Mouse (Mus musculus) lung, embryonic 14.5 days (tissue): ENCODE results near the gene Ltb4r1. TPM values are rescaled to one million over a fixed set of nuclear protein-coding genes. Genes with fewer than 3 reads are reported as not detected.
A peak's percentile ranks its signal among the peaks of the same experiment; 100 is the strongest.

Source experiments
- ATAC-seq: fragments of 200-750 bp; cut with Nextera tagmentation; 2 replicates; pipeline ENCODE4 v1.8.0; 2017; ENCODE audit warnings: mild to moderate bottlenecking, moderate TSS enrichment, moderate library complexity; ENCODE audit not compliant: insufficient read depth
- DNase-seq: peaks from one replicate; pipeline ENCODE4 v3.0.0-alpha.2; 2015
- H3K27ac ChIP-seq: fragments of 300-500 bp; sonication (generic); 2 replicates; pipeline ENCODE4 v1.5.1; 2014; ENCODE audit warnings: low read depth, mild to moderate bottlenecking, moderate library complexity
- H3K27me3 ChIP-seq: fragments of 300-500 bp; sonication (generic); 2 replicates; pipeline ENCODE4 v1.6.1; 2014; ENCODE audit warnings: low read length, control low read depth; ENCODE audit not compliant: insufficient read depth
- H3K36me3 ChIP-seq: fragments of 300-500 bp; sonication (generic); 2 replicates; pipeline ENCODE4 v1.6.1; 2014; ENCODE audit warnings: control low read depth; ENCODE audit not compliant: insufficient read depth
- H3K4me1 ChIP-seq: fragments of 300-500 bp; sonication (generic); 2 replicates; pipeline ENCODE4 v1.6.1; 2014; ENCODE audit warnings: antibody characterized with exemption, control low read depth; ENCODE audit not compliant: insufficient read depth
- H3K4me2 ChIP-seq: fragments of 300-500 bp; sonication (generic); 2 replicates; pipeline ENCODE4 v1.6.1; 2014; ENCODE audit warnings: mild to moderate bottlenecking
- H3K4me3 ChIP-seq: fragments of 300-500 bp; sonication (generic); 2 replicates; pipeline ENCODE4 v1.5.1; 2014; ENCODE audit warnings: low read depth, low read length
- H3K9ac ChIP-seq: fragments of 300-500 bp; sonication (generic); 2 replicates; pipeline ENCODE4 v1.6.1; 2014
- H3K9me3 ChIP-seq: fragments of 300-500 bp; sonication (generic); 2 replicates; pipeline ENCODE4 v1.6.1; 2016; ENCODE audit warnings: low read depth, low read length, control low read depth
- CTCF ChIP-seq: IDR thresholded peaks from 2 replicates; pipeline ENCODE4 v1.5.1; 2016; ENCODE audit warnings: antibody characterized with exemption, low read depth
- WGBS: fragments of 180-500 bp; shearing (Covaris S2); extraction: QIAGEN DNeasy Blood & Tissue Kit; methylation state at CpG from one replicate; pipeline ENCODE4 v1.1.7; 2014; 5-methylcytosine and 5-hydroxymethylcytosine counted together
- polyA plus RNA-seq: library from polyadenylated mRNA; unstranded; fragments of >200 nt; fragmentation: Nextera tagmentation; extraction: Ambion mirVana; gene quantifications from 2 replicates; pipeline ENCODE4 v1.2.1, GENCODE M21; 2014

Ltb4r1 gene
- polyA plus RNA-seq, 1 experiment from 2014 or later, result 0.64 TPM

- Histone ChIP-seq H3K36me3 (no peaks in the 10 kb centered on the region), H3K4me2 (no peak overlapping the region), H3K27me3 (no peaks in the 10 kb centered on the region), H3K9ac (no peak overlapping the region), H3K4me1 (peaks cover 4% of the 10 kb centered on the region; the same call in 1 of the 2 replicates), H3K4me3 (no peak overlapping the region), H3K27ac (no peak overlapping the region), H3K9me3 (no peaks in the 10 kb centered on the region)
- no peak for TF ChIP-seq CTCF
- ATAC-seq (no peak), DNase-seq (peak; percentile 56)
- WGBS, result 56% methylated on average over 2 of the region's 2 CpGs
Measured at GRCm38 (mm10) chr14:55793946-55794345, 28.2 kb downstream of the Ltb4r1 start.

GRCm38 (mm10) chr14:55795380-55796163 is 29.8 kb downstream of the Ltb4r1 start:
- H3K27ac ChIP-seq, result peak overlapping the region; percentile 9; the same call in 1 of the 2 replicates

GRCm38 (mm10) chr14:55814885-55815284 is 49.1 kb downstream of the Ltb4r1 start:
- Histone ChIP-seq H3K27me3 (no peaks in the 10 kb centered on the region), H3K9me3 (no peaks in the 10 kb centered on the region), H3K36me3 (no peaks in the 10 kb centered on the region), H3K4me2 (peak overlapping the region; percentile 70), H3K4me3 (peak overlapping the region; percentile 45), H3K27ac (no peak overlapping the region), H3K9ac (peak overlapping the region; percentile 49), H3K4me1 (no peaks in the 10 kb centered on the region)
- ATAC-seq (peak; percentile 74), DNase-seq (peak; percentile 81)
- no peak for TF ChIP-seq CTCF
- WGBS, result 12% methylated on average over 16 of the region's 16 CpGs

More at GRCm38 (mm10) chr14:55795380-55796163, 29.8 kb downstream of the Ltb4r1 start:
- no peak overlapping the region for H3K9ac ChIP-seq
- DNase-seq (peak; percentile 35), ATAC-seq (no peak)
- H3K27me3 ChIP-seq, result no peaks in the 10 kb centered on the region
- H3K4me2 ChIP-seq, result no peak overlapping the region
- peaks cover 4% of the 10 kb centered on the region; the same call in 1 of the 2 replicates for H3K4me1 ChIP-seq
- no peaks in the 10 kb centered on the region for H3K36me3 ChIP-seq
- no peak overlapping the region for H3K4me3 ChIP-seq
- no peaks in the 10 kb centered on the region for H3K9me3 ChIP-seq
- 67% methylated on average over 15 of the region's 15 CpGs for WGBS
- no peak for TF ChIP-seq CTCF

GRCm38 (mm10) chr14:55815310-55815751 is 49.6 kb downstream of the Ltb4r1 start:
- H3K4me1 ChIP-seq, result no peaks in the 10 kb centered on the region
- H3K9me3 ChIP-seq, result no peaks in the 10 kb centered on the region
- H3K4me2 ChIP-seq, result peak overlapping the region; percentile 70
- no peak for TF ChIP-seq CTCF
- no peaks in the 10 kb centered on the region for H3K36me3 ChIP-seq
- peak; percentile 78 for ATAC-seq
- H3K4me3 ChIP-seq, result peak overlapping the region; percentile 45
- peak; percentile 82 for DNase-seq
- H3K9ac ChIP-seq, result peak overlapping the region; percentile 49
- 19% methylated on average over 17 of the region's 17 CpGs for WGBS
- H3K27me3 ChIP-seq, result no peaks in the 10 kb centered on the region
- no peak overlapping the region for H3K27ac ChIP-seq

Other genes with a start within 250 kb of the Ltb4r1 start
- not detected in 2 replicates for gene Nrl, start 241.0 kb upstream of the Ltb4r1 start, polyA plus RNA-seq
- 52.1 and 55.4 TPM in 2 replicates for gene Pck2, start 225.7 kb upstream of the Ltb4r1 start, polyA plus RNA-seq
- 53.9 and 62.3 TPM in 2 replicates for gene Dcaf11, start 206.0 kb upstream of the Ltb4r1 start, polyA plus RNA-seq
- 1.2 and 1.6 TPM in 2 replicates for gene A730061H03Rik, start 205.6 kb upstream of the Ltb4r1 start, polyA plus RNA-seq
- gene Fitm1, start 190.3 kb upstream of the Ltb4r1 start, polyA plus RNA-seq, result 0.76 and 1.7 TPM in 2 replicates
- 139 and 142 TPM in 2 replicates for gene Psme1, start 187.8 kb upstream of the Ltb4r1 start, polyA plus RNA-seq
- 2.1 and 2.4 TPM in 2 replicates for gene Emc9, start 180.7 kb upstream of the Ltb4r1 start, polyA plus RNA-seq
- 228 and 242 TPM in 2 replicates for gene Psme2, start 174.8 kb upstream of the Ltb4r1 start, polyA plus RNA-seq
- 14.4 and 16.9 TPM in 2 replicates for gene Rnf31, start 174.3 kb upstream of the Ltb4r1 start, polyA plus RNA-seq
- 8.9 and 9.0 TPM in 2 replicates for gene Irf9, start 162.4 kb upstream of the Ltb4r1 start, polyA plus RNA-seq
- 8.5 and 14.2 TPM in 2 replicates for gene Rec8, start 147.9 kb upstream of the Ltb4r1 start, polyA plus RNA-seq
- 97.5 and 115 TPM in 2 replicates for gene Ipo4, start 130.0 kb upstream of the Ltb4r1 start, polyA plus RNA-seq
- 2.1 TPM in 2 replicates for gene Gm49378, start 128.1 kb upstream of the Ltb4r1 start, polyA plus RNA-seq
- gene Tm9sf1, start 122.2 kb upstream of the Ltb4r1 start, polyA plus RNA-seq, result 111 and 122 TPM in 2 replicates
- 0.89 and 1.1 TPM in 2 replicates for gene Tssk4, start 115.8 kb upstream of the Ltb4r1 start, polyA plus RNA-seq
- 51.6 and 52.0 TPM in 2 replicates for gene Mdp1, start 105.5 kb upstream of the Ltb4r1 start, polyA plus RNA-seq
- 58.4 and 59.4 TPM in 2 replicates for gene Gmpr2, start 94.0 kb upstream of the Ltb4r1 start, polyA plus RNA-seq
- gene Nedd8, start 93.8 kb upstream of the Ltb4r1 start, polyA plus RNA-seq, result 556 and 577 TPM in 2 replicates
- gene Tinf2, start 84.1 kb upstream of the Ltb4r1 start, polyA plus RNA-seq, result 53.3 and 58.0 TPM in 2 replicates
- 0.89 and 1.3 TPM in 2 replicates for gene Tgm1, start 52.0 kb upstream of the Ltb4r1 start, polyA plus RNA-seq
- gene Rabggta, start 43.7 kb upstream of the Ltb4r1 start, polyA plus RNA-seq, result 25.6 and 29.5 TPM in 2 replicates
- 76.7 and 79.9 TPM in 2 replicates for gene Dhrs1, start 20.3 kb upstream of the Ltb4r1 start, polyA plus RNA-seq
- 48.7 and 50.6 TPM in 2 replicates for gene Nop9, start 20.3 kb upstream of the Ltb4r1 start, polyA plus RNA-seq
- 0.36 and 0.38 TPM in 2 replicates for gene Cideb, start 7.5 kb upstream of the Ltb4r1 start, polyA plus RNA-seq
- 0.19 and 0.70 TPM in 2 replicates for gene Ltb4r2, start 4.5 kb upstream of the Ltb4r1 start, polyA plus RNA-seq
- gene Adcy4, start 18.1 kb downstream of the Ltb4r1 start, polyA plus RNA-seq, result 11.6 and 14.1 TPM in 2 replicates
- 42.5 and 51.4 TPM in 2 replicates for gene Ripk3, start 22.9 kb downstream of the Ltb4r1 start, polyA plus RNA-seq
- gene Nfatc4, start 57.2 kb downstream of the Ltb4r1 start, polyA plus RNA-seq, result 58.8 and 66.1 TPM in 2 replicates
- 18.7 and 19.4 TPM in 2 replicates for gene Nynrin, start 88.0 kb downstream of the Ltb4r1 start, polyA plus RNA-seq
- gene Cbln3, start 118.4 kb downstream of the Ltb4r1 start, polyA plus RNA-seq, result 1.4 and 1.9 TPM in 2 replicates
- gene Khnyn, start 119.0 kb downstream of the Ltb4r1 start, polyA plus RNA-seq, result 11.0 and 13.7 TPM in 2 replicates
- 44.3 and 47.2 TPM in 2 replicates for gene Sdr39u1, start 134.3 kb downstream of the Ltb4r1 start, polyA plus RNA-seq
- 3.7 and 4.4 TPM in 2 replicates for gene Cma1, start 178.7 kb downstream of the Ltb4r1 start, polyA plus RNA-seq
- gene Cma2, start 185.0 kb downstream of the Ltb4r1 start, polyA plus RNA-seq, result not detected in 2 replicates